8 mouse cellular contexts compared by ENCODE assay signal in genomic region chr19:37601968-37602848, GRCm38 (mm10). TPM values are rescaled to one million over a fixed set of nuclear protein-coding genes. Genes with fewer than 3 reads are reported as not detected.
DNase-seq lines count a peak whose midpoint lies in the region; ATAC-seq and TF ChIP-seq lines count a peak whose summit lies in the region.

No protein-coding gene starts in this region.

- H3K9ac ChIP-seq in forebrain, embryonic 12.5 days, result no peak overlapping the region
- no peak overlapping the region for H3K9ac ChIP-seq in liver, embryonic 15.5 days

- no peak overlapping the region for H3K4me3 ChIP-seq in forebrain, embryonic 12.5 days (replicated peaks)
- no peak overlapping the region; the same call in 1 of the 2 replicates for H3K4me3 ChIP-seq in liver, embryonic 15.5 days (replicated peaks)

- peaks cover 4% of the 10 kb centered on the region; the same call in 1 of the 2 replicates for H3K4me1 ChIP-seq in forebrain, embryonic 12.5 days
- peaks cover 10% of the 10 kb centered on the region for H3K4me1 ChIP-seq in liver, embryonic 15.5 days (replicated peaks)

- H3K36me3 ChIP-seq in forebrain, embryonic 12.5 days (replicated peaks), result no peaks in the 10 kb centered on the region
- peaks cover 58% of the 10 kb centered on the region for H3K36me3 ChIP-seq in liver, embryonic 15.5 days (replicated peaks)

- TF ChIP-seq POLR2A in brain, embryonic 14.5 days (IDR thresholded peaks at IDR 0.05; ENCODE audit: borderline replicate concordance, extremely low read depth, insufficient read depth, insufficient read length, poor library complexity, severe bottlenecking), result no peak

- TF ChIP-seq CTCF in brain, embryonic 14.5 days (IDR thresholded peaks at IDR 0.05; ENCODE audit: borderline replicate concordance, extremely low read depth, insufficient read depth, insufficient read length), result no peak; the same call in 1 of the 2 replicates

- no peaks in the 10 kb centered on the region for H3K9me3 ChIP-seq in forebrain, embryonic 12.5 days
- H3K9me3 ChIP-seq in liver, embryonic 15.5 days (replicated peaks), result no peaks in the 10 kb centered on the region

- DNase-seq in spleen, adult 12 weeks (ENCODE audit: low spot score), result peak; percentile 15
- DNase-seq in spleen, postnatal 14 days (ENCODE audit: low spot score in 2 of 2), result no peak
- peak; percentile 91 for DNase-seq in brain, embryonic 14.5 days (ENCODE audit: low read depth)
- DNase-seq in hindlimb bud, embryonic 11.5 days (ENCODE audit: extremely low spot score, low read depth, low spot score), result peak; percentile 81
- peak; percentile 41 for DNase-seq in retina, adult 2 months (ENCODE audit: low read depth, low spot score)
- DNase-seq in gastrocnemius, postnatal 25 days, result no peak

- H3K27me3 ChIP-seq in forebrain, embryonic 12.5 days, result no peaks in the 10 kb centered on the region
- H3K27me3 ChIP-seq in liver, embryonic 15.5 days, result no peaks in the 10 kb centered on the region

- H3K27ac ChIP-seq in forebrain, embryonic 12.5 days, result no peak overlapping the region
- H3K27ac ChIP-seq in liver, embryonic 15.5 days (replicated peaks), result peak overlapping the region; percentile 19; the same call in 1 of the 2 replicates

- WGBS in forebrain, embryonic 12.5 days, result 37% methylated on average over 22 of the region's 22 CpGs
- WGBS in liver, embryonic 15.5 days (ENCODE audit: insufficient replicate concordance), result 22% methylated on average over 22 of the region's 22 CpGs

- H3K4me2 ChIP-seq in forebrain, embryonic 12.5 days, result peak overlapping the region; percentile 30
- peak overlapping the region; percentile 50 for H3K4me2 ChIP-seq in liver, embryonic 15.5 days

- no peak for ATAC-seq in forebrain, embryonic 12.5 days (ENCODE audit: low FRiP score)
- peak; percentile 63 for ATAC-seq in liver, embryonic 15.5 days (ENCODE audit: insufficient read depth)

RNA-seq across cellular contexts. Expression of gene Exoc6, which starts 52.0 kb away (rescaled TPM):
- polyA plus RNA-seq in brain, embryonic 14.5 days (2012; rRNA removed), result 11.2 and 11.9 TPM in 2 replicates
- 9.7 and 11.4 TPM in 2 replicates for polyA plus RNA-seq in forebrain, embryonic 12.5 days (2016; fragmentation: Nextera tagmentation; extraction: Ambion mirVana)
- 27.2 and 27.5 TPM in 2 replicates for polyA plus RNA-seq in liver, embryonic 15.5 days (2015; fragmentation: Nextera tagmentation; extraction: Ambion mirVana)
- total RNA-seq in gastrocnemius, postnatal 25 days (2021), result 10 to 100 TPM; 33.3 to 43.8 TPM

Comparison
In these comparisons a context has a peak if more than half of its experiments do, and no peak if none do; other contexts are left out.
1. DNase-seq: peak in spleen, adult 12 weeks (single experiment), brain, embryonic 14.5 days (single experiment), hindlimb bud, embryonic 11.5 days (single experiment) and retina, adult 2 months (single experiment); none in spleen, postnatal 14 days (0 of 2) and gastrocnemius, postnatal 25 days (single experiment).